In genomic region chr7:30194884-30195283, GRCm38 (mm10) we compare ENCODE assay signal across 8 mouse cellular contexts. TPM values are rescaled to one million over a fixed set of nuclear protein-coding genes. Genes with fewer than 3 reads are reported as not detected.
DNase-seq lines count a peak whose midpoint lies in the region; ATAC-seq lines count a peak whose summit lies in the region.

No protein-coding gene starts in this region.

- H3K27ac ChIP-seq in hindbrain, embryonic 14.5 days = peak overlapping the region; percentile 82

- ATAC-seq in hindbrain, embryonic 14.5 days (ENCODE audit: low FRiP score) = peak; percentile 88

- WGBS in hindbrain, embryonic 14.5 days = 1% methylated on average over 28 of the region's 28 CpGs

- peak overlapping the region; percentile 56 for H3K4me2 ChIP-seq in hindbrain, embryonic 14.5 days (replicated peaks)

- peak; percentile 99 for DNase-seq in NIH3T3 (ENCODE audit: low read depth)
- peak; percentile 97 to 99 for DNase-seq in cerebellum, postnatal 10 days
- DNase-seq in frontal cortex, postnatal 14 days (ENCODE audit: low spot score in 2 of 2) = peak; percentile 81 to 84
- peak; percentile 95 for DNase-seq in hindbrain, embryonic 14.5 days (ENCODE audit: low spot score)
- peak; percentile 93 for DNase-seq in layer of hippocampus, postnatal 36 days
- DNase-seq in lung, postnatal 36 days = peak; percentile 98
- peak; percentile 96 for DNase-seq in retina, postnatal 1 day
- DNase-seq in urinary bladder, adult 18-20 months (ENCODE audit: low spot score in 2 of 2) = peak; percentile 87 to 94

- peaks cover 15% of the 10 kb centered on the region for H3K4me1 ChIP-seq in hindbrain, embryonic 14.5 days (replicated peaks; ENCODE audit: control insufficient read depth, insufficient read depth, low read length)

- H3K36me3 ChIP-seq in hindbrain, embryonic 14.5 days (replicated peaks; ENCODE audit: control insufficient read depth, insufficient read depth) = peaks cover 27% of the 10 kb centered on the region

- H3K4me3 ChIP-seq in hindbrain, embryonic 14.5 days (replicated peaks; ENCODE audit: low read length) = peak overlapping the region; percentile 65

- H3K9ac ChIP-seq in hindbrain, embryonic 14.5 days = peak overlapping the region; percentile 78

- no peaks in the 10 kb centered on the region for H3K9me3 ChIP-seq in hindbrain, embryonic 14.5 days (ENCODE audit: control insufficient read depth, low read length)

- no peaks in the 10 kb centered on the region for H3K27me3 ChIP-seq in hindbrain, embryonic 14.5 days (ENCODE audit: control insufficient read depth, insufficient read depth, low read length)

RNA-seq across cellular contexts. Expression of gene Capns1, which starts 3.7 kb away (rescaled TPM):
- polyA plus RNA-seq in hindbrain, embryonic 14.5 days (2014; fragmentation: Nextera tagmentation; extraction: Ambion mirVana) = 62.0 and 70.7 TPM in 2 replicates
- 100 to 1,000 TPM; 207 to 234 TPM for total RNA-seq in layer of hippocampus, postnatal 36 days (2021)

RNA-seq across cellular contexts. Expression of gene Cox7a1, which starts 10.9 kb away (rescaled TPM):
- 6.0 and 6.9 TPM in 2 replicates for polyA plus RNA-seq in hindbrain, embryonic 14.5 days (2014; fragmentation: Nextera tagmentation; extraction: Ambion mirVana)
- total RNA-seq in layer of hippocampus, postnatal 36 days (2021) = 1 to 10 TPM; 3.7 to 5.0 TPM

RNA-seq across cellular contexts. Expression of gene Zfp146, which starts 25.3 kb away (rescaled TPM):
- polyA plus RNA-seq in hindbrain, embryonic 14.5 days (2014; fragmentation: Nextera tagmentation; extraction: Ambion mirVana) = 13.2 and 14.0 TPM in 2 replicates
- 10 to 100 TPM; 53.8 to 54.8 TPM for total RNA-seq in layer of hippocampus, postnatal 36 days (2021)

RNA-seq across cellular contexts. Expression of gene Polr2i, which starts 36.9 kb away (rescaled TPM):
- polyA plus RNA-seq in hindbrain, embryonic 14.5 days (2014; fragmentation: Nextera tagmentation; extraction: Ambion mirVana) = 179 and 199 TPM in 2 replicates
- total RNA-seq in layer of hippocampus, postnatal 36 days (2021) = 10 to 100 TPM; 53.1 to 65.2 TPM

RNA-seq across cellular contexts. Expression of gene Tbcb, which starts 37.2 kb away (rescaled TPM):
- 390 and 397 TPM in 2 replicates for polyA plus RNA-seq in hindbrain, embryonic 14.5 days (2014; fragmentation: Nextera tagmentation; extraction: Ambion mirVana)
- total RNA-seq in layer of hippocampus, postnatal 36 days (2021) = 100 to 1,000 TPM; 118 to 127 TPM

Comparison
In these comparisons a context has a peak if more than half of its experiments do, and no peak if none do; other contexts are left out.
1. Peak in every context shown above with its lines: DNase-seq, ATAC-seq, H3K4me3 ChIP-seq and H3K27ac ChIP-seq.